Mouse (Mus musculus) c-Kit-negative CD71-positive TER-119-positive erythroid progenitor cells, embryonic 14.5 days (primary cell): ENCODE measurements around the gene Tmem147.

Experiments used
- DNase-seq: peaks from one replicate; pipeline ENCODE4 v3.0.0-alpha.2; 2013; ENCODE audit warnings: low read depth, low spot score

Gene Tmem147

DNA sequence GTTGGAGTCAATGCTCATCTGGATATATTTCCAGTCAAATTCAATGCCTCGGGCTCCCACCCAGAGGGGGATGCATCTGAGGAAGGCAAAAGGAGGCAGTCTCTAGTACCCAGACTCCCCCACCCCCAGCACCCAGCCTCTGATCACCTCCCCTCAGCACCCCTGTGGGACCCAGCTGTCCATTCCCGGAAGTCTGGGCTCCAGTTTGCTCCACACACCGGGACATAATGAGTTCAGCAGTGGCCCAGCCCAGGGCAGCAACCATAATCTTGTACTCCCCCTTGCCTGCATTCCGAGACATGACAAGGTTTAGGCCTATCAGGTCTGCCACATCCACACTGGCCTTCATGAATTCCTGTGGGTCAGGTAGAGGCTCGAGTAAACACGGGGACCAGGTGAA is 1.1 kb downstream of the Tmem147 start:
- no peak for DNase-seq

DNA sequence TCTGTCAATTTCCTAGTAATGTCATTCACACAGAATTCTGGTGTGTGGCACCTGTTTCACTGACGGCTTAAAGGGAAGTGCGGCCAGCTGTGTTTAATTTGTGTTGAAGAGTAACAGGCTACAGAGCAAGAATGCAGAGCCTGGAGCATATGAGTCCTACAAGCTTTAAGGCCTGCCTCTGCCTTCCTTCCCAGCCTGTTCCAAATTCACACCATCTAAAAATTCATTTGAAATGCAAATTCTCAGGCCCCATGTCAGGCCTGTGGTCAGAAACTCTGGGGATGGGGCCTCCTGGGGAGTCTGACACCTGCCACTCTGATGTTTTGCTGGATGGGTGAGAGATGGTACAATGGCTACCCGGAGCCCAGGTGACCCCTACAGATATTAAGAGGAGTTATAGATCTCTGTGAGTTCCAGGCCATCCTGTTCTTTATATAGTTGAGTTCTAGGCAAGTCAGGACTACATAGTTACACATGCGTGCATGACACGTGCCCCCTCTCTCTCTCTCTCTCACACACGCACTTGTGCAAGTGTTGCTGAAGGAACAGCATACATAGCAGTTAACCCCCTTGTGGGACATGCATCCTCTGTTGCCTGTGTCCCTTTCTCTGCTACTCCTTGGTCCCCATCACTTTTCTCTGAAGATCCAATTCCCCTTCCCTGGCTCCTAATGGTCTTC is 5.9 kb downstream of the Tmem147 start:
- DNase-seq, result no peak

DNA sequence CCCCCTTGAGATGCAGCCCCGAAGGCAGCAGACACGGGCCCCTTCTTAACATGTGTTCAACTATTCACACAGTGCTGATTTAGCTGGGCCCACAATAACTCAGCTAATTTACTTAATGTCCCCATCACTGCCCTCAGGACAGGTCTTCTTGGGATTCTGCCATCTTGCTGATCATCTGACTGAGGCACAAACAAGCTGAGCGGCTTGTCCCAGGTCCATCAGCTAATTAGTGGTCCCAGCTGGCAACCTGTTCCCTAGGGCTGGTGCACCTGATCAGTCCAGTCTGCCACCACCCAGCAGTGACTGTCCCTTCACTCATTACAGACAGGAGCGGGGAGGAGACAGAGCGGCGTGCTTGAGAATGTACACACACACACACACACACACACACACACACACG is 8.1 kb downstream of the Tmem147 start:
- no peak for DNase-seq

DNA sequence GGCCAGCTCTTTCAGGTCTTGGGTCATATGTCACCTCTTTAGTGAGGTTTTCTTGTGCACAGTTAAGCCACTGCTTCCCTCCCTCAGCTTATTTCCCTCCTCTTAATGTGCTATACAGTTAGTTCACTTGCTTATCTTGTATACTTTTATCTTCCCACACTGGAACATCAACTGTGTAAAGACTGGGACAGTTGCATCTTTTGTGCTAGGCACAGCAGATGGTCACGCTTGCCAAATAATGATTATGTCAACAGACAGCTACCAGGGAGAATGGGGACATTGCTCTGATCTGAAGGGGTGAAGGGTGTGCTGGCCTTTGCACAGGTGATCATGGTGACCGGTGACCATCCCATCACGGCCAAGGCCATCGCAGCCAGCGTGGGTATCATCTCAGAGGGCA is 9.7 kb downstream of the Tmem147 start:
- no peak for DNase-seq

DNA sequence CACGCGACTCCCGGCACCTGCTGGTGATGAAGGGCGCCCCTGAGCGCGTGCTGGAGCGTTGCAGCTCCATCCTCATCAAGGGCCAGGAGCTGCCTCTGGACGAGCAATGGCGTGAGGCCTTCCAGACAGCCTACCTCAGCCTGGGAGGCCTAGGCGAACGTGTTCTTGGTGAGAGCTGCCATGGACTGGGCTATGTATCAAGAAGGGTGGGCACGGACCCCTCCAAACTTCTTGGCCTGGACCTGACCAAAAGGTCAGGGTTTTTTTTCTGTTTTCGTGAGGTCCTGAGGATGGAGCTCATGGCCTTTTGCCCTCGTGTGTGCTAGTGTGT is 11.7 kb downstream of the Tmem147 start:
- DNase-seq, result no peak

DNA sequence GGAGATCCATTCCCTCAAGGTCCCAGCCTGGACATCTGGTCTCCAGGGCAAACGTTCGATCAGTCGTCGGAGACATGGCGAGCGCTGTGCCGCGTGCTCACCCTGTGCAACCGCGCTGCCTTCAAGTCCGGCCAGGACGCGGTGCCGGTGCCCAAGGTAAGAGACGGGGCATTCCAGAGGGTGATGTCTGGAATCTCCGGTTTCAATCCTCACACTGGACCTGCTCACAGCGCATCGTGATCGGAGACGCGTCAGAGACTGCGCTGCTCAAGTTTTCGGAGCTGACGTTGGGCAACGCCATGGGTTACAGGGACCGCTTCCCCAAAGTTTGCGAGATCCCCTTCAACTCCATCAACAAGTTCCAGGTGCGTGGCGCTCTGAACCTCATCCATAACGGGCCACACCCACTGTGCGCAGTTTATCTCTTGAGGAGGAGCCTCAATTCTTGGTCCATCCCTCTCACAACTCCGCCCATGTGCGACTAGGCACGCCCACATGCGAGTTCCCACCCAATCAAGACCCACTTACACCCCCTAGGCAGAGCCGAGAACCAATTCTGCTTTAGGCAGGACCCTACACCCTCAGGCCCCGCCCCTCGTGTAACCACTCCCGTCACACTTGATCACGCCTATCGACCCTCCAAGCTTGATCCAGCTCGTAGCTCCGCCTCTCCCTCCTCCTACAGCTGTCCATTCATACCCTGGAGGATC is 12.2 kb downstream of the Tmem147 start:
- DNase-seq, result peak; percentile 65

DNA sequence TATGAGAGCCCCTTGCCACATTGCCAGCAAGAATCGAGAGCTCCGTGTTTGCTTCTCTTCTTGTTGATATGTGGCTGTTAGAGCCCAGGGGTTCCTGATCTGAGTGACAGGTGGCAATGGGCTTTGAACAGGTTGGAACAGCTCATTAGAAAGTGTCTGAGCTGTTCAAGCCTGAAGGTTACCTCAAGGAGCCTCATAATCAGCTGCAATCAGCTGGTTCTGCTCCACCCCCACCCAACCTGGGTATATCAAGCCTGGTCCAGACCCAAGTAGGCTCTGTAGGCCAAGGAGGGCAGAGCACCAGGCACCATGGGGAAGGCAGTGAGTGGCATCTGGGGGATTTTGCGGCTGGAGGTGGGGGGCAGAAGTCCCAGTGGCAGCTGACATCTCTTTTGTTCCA is 17.4 kb downstream of the Tmem147 start, which contains the start of gene Atp4a:
Gene Atp4a, plus strand, starts transcription at position 268 of the 400 bp plus-strand sequence.
- no peak for DNase-seq

DNA sequence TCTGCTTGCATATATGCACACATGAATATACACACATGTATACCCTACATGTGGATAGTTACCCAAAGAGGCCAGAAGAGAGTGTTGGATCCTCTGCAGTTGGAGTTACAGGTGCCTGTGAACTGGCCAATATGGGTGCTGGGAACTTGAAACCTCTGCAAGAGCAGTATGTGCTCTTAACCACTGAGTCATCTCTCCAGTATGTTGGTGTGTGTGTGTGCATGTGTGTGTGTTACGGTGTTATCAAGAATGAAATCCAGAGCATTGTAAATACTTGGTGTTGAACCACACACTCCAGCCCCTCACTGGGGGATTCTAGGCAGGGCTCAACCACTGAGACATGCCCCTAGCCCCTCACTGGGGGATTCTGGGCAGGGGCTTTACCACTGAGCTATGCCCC is 21.9 kb downstream of the Tmem147 start:
- DNase-seq, result no peak

DNA sequence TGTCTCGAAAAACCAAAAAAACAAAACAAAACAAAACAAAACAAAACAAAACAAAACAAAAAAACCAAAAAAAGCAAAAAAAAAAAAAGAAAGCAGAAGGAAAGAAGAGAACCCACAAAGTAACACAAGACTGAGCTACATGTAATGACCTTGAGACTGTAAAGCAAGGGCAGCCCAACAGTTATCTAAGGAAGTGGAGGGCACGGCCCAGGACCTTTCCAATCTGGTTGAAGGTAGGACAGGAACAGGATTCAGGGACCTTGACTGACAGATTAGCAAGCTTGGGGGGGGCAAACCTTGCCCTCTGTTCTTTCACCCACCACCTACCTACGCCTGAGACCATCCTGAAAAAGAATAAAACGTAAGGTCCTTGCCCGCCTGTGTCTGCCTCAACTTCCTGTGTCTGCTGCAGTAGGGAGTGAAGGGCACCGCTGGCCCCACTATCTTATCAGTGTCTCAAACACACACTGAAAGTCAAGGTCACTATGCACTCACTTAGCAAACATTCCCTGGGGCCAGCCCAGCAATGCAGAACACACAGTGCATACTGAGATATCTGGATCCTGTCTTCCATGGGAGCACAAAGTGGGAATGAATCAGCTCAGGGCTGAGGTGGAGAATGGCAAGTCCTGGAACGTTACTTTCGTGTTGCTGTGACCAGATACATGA is 23.0 kb downstream of the Tmem147 start:
- DNase-seq, result no peak

DNA sequence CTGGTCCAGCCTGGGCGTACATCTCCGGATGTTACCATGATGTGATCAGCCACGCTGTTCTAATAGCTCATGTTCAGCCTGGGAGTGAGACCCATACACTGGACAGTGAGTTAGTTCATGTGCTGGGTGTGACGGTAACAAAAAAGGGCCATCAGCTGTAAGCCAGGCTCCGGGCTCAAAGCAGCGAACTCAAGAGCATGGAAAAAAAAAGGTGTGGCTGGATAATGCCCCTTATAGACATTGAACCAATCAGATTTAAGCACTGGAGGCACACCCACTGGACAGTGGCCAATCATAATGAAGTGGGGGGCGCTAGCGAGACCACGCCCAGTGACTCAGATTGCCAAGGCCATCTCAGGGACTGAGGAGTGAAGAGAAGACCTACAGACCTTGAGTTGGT is 30.8 kb downstream of the Tmem147 start, which contains the start of gene 2200002J24Rik:
Gene 2200002J24Rik, plus strand, starts transcription at position 338 of the 400 bp plus-strand sequence.
- peak; percentile 15 for DNase-seq

DNA sequence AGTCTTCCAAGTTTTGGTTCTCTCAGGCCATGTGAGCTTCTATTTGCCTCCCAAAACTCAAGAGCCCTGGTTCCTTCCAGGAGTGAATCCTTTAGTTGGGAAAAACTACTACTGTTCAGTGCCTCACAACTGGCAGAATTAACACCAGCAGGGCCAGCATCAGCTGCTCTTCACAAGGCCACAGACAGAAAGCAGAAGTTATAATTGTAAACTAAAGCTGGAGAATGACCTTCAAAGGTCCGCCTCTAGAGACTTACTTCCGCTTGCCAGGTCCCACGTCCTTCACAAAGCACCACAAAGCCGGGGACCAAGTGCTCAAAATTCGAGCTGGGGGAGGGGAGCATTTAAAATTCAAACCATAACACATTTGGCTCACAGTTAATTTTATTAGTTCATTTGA is 31.2 kb downstream of the Tmem147 start:
- no peak for DNase-seq

DNA sequence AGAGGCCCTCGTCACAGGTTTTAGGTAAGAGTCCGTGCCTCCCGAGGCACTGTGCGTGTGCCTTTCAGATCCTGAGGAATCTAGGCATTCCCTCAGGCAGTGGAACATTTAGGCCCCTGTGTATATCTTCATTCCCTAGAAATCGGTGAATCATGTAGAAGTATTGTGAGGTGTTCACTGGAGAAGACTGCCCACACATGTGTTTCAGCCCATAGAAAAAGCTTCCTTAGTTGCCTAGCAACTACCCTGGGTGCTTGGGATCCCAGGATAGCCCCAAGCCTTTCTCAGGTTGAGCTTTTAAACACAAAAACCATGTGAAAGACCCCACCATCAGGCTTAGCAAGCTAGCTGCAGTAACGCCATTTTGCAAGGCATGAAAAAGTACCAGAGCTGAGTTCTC is 41.0 kb downstream of the Tmem147 start:
- DNase-seq, result no peak

DNA sequence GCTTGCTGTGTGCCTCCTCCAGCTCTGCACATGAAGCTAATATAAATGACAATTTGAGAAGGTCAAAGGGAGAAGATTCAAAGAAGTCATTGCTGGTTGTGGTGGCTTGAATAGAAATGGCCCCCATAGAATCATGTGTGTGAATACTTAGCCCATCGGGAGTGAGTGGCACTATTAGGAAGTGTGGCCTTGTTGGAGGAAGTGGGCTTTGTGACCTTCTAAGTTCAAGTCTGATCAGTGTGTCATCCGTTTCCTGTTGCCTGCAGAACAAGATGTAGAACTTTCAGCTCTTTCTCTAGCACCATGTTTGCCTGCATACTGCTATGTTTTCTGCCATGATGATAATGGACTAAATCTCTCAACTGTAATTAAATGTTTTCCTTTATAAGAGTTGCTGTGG is 45.9 kb downstream of the Tmem147 start:
- DNase-seq, result no peak

DNA sequence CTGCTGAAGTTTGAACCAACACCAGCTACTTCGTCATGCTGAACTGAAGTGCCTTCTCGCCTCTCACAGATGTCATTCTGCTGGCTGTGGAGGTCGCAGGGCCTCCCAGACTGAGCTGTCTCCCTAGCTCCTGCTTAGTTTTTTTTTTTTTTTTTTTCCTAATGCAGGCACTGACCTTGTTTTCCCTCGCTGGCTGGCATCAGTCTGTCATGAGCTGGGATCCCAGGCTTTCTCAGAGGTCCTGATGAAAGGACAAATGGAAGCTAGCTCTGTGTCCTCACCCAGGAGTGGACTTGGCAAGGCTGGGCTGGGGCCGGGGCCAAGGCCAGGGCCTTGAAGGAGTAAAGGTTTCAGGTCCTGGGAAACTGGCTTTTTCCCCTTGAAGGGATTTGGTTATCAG is 47.4 kb downstream of the Tmem147 start:
- no peak for DNase-seq

DNA sequence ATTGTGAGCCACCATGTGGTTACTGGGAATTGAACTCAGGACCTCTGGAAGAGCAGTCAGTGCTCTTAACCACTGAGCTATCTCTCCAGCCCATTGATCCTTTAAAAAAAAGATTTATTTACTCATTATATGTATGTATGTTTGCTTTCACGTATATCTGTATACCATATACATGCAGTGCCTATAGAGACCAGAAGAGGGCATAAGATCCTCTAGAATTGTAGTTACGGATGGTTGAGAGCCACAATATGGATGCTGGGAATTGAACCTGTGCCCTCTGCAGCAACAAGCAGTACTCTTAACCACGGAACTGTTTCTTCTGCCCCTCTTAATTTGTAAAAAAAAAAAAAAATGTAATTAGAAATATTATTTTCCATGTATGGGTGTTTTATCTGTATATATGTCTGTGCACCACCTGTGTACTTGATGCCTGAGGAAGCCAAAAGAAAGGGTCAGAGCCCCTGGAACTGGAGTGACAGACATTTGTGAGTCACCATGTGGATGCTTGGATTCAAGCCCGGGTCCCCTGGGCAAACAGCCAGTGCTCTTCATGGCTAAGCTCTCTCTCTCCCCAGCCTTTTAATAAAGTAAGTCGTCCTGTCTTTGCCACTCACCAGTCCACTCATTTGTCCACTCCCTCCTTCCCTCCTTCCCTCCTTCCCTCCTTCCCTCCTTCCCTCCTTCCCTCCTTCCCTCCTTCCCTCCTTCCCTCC is 50.9 kb downstream of the Tmem147 start:
- DNase-seq, result no peak
